Mouse (Mus musculus) left cerebral cortex, adult 9 months (tissue): ENCODE results near the gene Map3k13.
"Not testable (repeated sequence)": the region's sequence is repeated elsewhere in the genome, so short reads cannot be mapped to it uniquely, and the experiment has no call there.

ENCODE experiments used
- DNase-seq, 2 experiments: peaks; one replicate each; pipeline ENCODE4 v3.0.0; 2022; ENCODE audit warnings: low spot score in 2 of 2

Map3k13 gene

GRCm38 (mm10) chr16:21807786-21808185 is 13.6 kb downstream of the Map3k13 start:
- DNase-seq: not testable (repeated sequence)

DNA sequence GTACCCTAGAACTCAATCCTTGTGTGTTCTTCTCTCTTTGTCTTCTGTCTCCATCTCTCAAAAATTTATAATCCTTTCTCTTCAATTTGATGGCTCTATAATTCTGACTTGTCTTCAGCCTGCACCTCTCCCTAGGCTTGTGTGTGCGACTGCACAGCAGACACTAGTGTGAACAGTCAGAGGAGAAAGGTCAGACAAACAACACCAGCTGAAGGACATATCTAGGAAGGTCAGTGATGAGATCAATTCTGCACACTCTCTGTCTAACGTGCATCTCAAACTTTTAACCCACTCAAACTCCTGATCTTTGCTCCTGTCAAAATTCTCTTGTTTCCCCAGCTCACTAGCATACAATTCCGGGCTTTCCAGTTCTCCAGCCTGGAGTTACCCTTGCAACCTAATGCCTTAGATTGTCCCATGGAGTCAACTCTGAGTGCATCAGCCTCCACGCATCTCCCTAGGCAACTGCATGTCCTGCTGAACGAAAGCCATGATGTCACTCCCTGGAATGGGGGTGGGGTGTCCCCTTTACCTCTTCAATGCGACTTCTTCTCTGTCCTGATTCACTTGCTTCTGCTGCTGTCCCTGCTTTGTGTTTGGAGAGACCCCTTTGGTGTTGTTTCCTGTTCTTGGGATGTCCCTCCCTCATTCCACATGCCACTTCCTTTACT is 19.2 kb downstream of the Map3k13 start:
- no peak for DNase-seq

GRCm38 (mm10) chr16:21814861-21815668 is 20.9 kb downstream of the Map3k13 start:
- DNase-seq: peak; percentile 28 to 73

DNA sequence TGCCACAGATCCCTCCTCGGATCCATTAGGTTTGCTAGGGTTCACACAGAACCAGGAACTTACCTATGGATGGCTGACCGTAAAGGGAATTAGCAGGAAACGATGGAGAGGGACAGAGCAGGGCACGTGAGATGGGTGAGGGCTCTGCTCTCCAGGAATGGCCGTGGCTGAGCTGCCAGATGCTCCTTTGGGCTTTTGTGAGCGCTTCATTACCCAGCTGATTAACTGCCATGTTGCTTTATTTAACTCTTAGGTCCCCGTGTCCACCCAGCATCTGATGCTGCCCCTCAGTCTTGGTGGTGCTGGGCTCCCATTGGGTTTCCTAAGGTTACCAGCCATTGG is 21.5 kb downstream of the Map3k13 start:
- DNase-seq: no peak

GRCm38 (mm10) chr16:21818132-21818531 is 24.0 kb downstream of the Map3k13 start:
- DNase-seq: no peak

GRCm38 (mm10) chr16:21818629-21819028 is 24.5 kb downstream of the Map3k13 start:
- no peak for DNase-seq

GRCm38 (mm10) chr16:21825612-21826031 is 31.5 kb downstream of the Map3k13 start:
- DNase-seq: no peak

DNA sequence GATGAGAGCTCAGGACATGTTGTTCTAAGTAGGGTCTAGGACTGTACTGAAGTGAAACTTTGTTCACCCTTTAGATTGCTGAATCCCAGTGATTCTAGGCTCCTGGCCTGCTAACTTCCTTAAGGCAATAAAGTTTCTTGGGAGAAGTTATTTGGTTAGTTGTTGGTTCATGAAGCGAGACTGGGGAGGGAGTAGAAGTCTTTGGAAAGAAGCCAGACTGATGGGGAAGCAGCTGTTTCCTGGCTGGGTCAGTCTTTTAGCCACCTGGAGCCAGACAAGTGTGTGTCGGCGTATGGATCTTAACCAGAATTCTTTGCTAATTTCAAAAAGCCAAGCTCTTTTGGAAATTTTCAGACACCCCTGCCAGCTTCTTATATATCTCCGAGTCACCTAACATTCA is 33.0 kb downstream of the Map3k13 start:
- no peak for DNase-seq

- no peak for DNase-seq
These were observed 33.4 kb downstream of the Map3k13 start for GRCm38 (mm10) chr16:21827581-21827980.

DNA sequence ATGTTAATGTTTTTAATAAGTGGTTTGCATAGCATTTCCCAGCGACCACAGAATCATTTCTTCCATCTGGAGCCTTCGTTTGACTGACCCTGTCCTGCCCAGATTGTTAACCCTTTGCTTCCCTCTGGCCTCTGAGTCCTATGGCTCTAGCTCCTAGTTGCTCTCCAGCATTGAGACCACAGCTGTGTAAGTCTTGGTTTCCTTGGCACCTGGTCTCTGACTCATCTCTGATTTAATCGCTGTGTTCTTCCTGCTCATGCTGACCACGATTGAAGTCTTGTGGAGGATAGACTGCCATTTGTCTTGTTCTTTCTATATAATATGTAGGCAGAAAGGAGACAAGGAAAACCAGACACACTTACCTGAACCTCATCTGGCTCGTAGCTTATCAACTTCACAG is 35.6 kb downstream of the Map3k13 start:
- DNase-seq: no peak

GRCm38 (mm10) chr16:21830784-21831183 is 36.6 kb downstream of the Map3k13 start:
- DNase-seq: no peak

- no peak for DNase-seq
These were observed 37.6 kb downstream of the Map3k13 start for GRCm38 (mm10) chr16:21831764-21832163.

GRCm38 (mm10) chr16:21833469-21833868 is 39.3 kb downstream of the Map3k13 start:
- no peak for DNase-seq

- no peak for DNase-seq
These were observed 39.8 kb downstream of the Map3k13 start for GRCm38 (mm10) chr16:21833970-21834369.

DNA sequence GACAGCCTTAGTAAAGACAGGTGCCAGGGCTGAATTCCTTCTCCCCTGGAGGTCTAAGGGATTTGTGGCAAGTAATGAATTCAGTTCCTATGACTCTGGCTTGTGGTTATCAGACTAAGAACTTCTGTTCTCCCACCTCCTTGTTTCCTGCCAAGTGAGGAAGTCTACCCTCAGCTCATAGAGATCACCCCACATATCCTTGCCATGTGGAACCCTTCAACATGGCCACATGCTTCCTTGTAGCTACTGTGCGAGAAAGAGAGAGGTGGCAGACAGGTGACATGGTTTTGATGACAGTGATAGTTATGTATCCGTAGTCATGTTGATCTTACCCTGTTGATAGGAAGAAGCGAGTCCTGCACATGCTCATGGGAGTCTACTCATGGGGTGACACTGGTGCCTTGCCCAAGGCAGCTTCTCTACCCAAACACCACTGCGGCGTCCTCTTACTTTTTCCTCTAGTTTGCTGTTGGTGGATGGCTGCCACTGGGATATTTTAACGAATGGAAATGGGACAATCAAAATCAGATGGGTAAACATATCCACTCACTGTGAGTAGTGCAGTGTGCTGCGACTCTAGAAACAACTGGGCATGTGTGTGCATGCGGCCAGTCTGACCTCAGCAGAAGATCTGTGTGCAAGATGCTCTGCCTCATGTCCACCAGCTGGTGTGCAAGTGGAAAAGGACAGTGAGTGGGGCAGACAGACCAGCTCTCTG is 40.9 kb downstream of the Map3k13 start:
- no peak for DNase-seq

DNA sequence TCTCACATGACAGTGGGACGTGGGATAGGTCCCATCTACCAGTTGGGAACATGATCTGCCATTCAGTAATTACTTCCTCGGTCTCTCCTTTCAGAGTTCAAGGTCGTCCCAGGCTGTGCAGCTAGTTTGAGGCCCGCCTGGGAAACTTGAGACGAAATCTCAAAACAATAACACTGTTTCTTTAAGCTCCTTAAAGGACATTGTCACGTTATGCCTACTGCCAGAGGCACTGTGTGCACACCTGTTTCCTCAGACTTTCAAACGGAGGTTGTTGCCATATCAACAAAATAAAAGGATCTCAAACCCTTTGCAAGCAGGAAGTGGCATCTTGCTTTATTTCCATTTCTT is 41.4 kb downstream of the Map3k13 start:
- DNase-seq: no peak

DNA sequence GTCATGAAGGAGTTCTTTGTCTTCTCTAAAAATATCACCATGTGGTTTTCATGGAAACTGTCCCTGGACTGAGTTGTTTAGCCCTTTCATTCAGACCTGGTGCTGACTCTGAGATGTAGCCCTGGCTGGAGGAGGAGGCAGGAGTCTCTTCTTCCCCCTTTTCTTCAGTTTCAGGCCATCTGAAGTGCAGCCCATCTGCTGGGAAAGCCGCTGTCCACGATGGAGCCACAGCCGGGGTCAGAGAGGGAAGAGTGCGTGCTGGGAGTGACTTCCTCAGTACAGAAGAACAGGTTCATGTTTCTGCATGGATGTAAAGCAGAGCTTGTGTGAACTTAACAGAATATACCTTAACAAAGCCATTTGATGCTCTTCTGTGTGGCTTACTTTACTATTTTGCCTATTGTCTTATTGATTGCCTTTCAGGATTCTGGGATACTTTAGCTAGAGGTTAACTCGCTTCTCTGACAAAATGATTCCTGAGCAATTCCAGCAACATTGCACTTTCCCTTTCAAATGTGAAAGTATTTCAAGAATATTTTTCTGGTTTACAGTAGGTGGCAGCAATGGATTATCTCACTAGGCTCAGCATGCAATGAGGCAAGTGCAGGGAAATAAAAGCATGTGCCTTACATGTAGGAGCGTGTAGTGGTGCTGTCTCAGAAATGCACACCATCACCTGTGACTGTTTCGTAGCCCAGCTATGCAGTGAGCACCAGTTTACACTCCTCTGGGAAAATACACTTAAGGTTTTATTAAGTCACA is 42.3 kb downstream of the Map3k13 start:
- no peak for DNase-seq

DNA sequence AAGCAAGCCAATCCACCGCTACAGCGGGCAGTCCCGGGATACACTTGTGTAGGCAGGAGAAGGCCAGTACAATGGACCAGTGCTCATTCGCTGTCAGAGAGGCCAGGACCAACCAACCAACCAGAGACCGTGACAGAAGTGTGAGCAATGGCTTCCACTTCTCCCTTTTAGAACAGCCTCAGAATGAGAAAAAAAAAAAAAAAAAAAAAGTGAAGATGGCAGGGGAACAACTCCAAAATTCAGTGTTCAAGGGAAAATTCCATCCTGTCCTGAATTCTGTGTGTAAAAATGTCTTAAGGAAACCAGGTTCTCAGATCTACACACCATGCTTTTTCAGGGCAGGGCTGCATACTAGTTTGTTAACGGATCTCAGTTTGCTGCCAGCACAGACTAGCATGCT is 43.5 kb downstream of the Map3k13 start:
- no peak for DNase-seq

DNA sequence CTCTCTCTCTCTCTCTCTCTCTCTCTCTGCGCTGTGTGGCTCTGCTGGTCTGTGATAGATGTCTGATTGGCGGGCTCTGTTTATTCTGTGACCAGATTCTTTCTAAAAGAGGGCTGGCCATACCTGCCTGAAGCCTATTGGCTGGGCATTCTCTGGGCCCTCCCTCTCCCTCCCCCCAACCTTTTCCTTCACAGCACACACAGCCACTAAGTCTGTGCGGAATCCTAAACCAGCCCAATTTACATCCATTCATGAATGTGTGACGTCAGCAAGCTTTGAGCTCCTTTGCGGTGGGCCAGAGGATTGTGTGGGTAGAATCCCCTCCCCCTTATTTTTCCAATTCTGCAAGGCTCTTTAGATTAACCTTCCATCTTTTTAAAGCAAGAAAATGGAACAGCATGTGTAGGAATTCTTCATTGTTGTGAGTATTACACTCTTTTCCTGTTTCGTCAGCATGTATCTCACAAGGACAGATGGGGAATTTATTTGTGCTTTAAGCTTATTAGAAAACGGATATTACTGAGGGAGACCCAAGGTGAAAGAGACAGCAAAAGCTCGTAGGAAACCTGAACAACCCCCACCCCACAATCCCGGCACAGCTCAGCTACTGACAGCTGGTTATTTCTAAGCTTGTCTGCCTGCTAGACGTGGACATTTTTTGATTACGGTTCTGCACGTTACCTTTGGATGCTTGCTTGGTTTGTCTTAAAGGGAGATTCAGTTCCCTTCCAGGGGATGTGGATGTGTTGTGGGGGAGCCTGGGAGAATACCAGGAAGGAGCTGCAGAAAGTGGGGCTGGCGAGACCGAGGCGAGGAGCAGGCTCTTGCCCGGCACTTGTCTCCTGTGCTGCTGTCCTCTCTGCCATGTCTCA is 51.9 kb downstream of the Map3k13 start:
- peak; percentile 69 to 80 for DNase-seq

DNA sequence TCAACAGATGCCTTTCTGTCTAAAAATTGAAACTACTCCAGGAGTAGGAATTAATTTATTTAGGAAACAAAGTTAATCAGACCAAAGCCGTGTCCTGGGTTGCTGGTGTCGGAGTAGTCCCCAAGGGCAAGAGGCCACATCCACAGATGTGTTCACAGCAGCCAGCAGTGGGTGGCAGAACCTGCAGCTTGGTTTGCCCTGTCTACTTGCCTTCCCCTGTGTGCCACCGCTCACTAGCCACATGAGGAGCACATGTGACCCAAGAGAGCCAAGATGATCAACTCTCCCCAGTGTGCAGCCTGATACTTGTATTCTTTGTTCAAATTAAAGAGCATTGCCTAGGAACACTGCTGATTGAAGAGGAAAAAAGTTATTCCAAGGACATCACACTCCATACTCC is 54.3 kb downstream of the Map3k13 start:
- no peak for DNase-seq

GRCm38 (mm10) chr16:21848847-21849246 is 54.7 kb downstream of the Map3k13 start:
- DNase-seq: no peak
